Mouse (Mus musculus) brain, embryonic 18.5 days (tissue): ENCODE data around the gene Flywch1.

Experiments used
- DNase-seq: peaks from one replicate; pipeline ENCODE4 v3.0.0-alpha.2; 2012; ENCODE audit warnings: low read depth, low spot score

Flywch1 gene

GRCm38 (mm10) chr17:23771284-23772218 is at the start of gene Flywch1:
TSS of gene Flywch1 (minus strand) at chr17:23771602.
- DNase-seq: peak; percentile 98

DNA sequence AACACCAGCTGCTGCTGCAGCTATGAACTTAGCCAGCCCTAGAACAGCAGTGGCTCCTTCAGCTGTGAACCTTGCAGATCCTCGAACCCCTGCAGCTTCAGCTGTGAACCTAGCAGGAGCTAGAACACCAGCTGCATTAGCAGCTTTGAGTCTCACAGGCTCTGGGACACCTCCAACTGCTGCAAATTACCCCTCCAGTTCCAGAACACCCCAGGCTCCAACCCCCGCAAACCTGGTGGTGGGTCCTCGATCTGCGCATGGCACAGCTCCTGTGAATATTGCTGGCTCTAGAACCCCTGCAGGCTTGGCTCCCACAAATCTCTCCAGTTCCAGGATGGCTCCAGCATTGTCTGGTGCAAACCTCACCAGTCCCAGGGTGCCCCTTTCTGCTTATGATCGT is 49.3 kb upstream of the Flywch1 start:
- DNase-seq: no peak

- no peak for DNase-seq
These were observed 47.8 kb upstream of the Flywch1 start for GRCm38 (mm10) chr17:23819235-23819634.

DNA sequence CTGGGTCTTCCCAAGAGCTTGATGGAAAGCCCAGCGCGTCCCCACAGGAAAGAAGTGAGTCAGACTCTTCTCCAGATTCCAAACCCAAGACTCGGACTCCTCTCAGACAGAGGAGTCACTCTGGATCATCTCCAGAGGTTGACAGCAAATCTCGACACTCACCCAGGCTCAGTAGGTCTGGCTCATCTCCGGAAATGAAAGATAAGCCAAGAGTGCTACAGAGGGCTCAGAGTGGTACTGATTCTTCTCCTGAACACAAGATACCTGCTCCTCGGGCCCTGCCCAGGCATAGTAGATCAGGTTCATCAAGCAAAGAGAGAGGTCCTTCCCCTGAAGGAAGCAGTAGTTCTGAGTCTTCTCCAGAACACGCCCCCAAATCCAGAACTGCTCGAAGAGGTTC is 47.2 kb upstream of the Flywch1 start:
- DNase-seq: no peak

- DNase-seq: no peak
These were observed 44.2 kb upstream of the Flywch1 start for GRCm38 (mm10) chr17:23815641-23816040.

DNA sequence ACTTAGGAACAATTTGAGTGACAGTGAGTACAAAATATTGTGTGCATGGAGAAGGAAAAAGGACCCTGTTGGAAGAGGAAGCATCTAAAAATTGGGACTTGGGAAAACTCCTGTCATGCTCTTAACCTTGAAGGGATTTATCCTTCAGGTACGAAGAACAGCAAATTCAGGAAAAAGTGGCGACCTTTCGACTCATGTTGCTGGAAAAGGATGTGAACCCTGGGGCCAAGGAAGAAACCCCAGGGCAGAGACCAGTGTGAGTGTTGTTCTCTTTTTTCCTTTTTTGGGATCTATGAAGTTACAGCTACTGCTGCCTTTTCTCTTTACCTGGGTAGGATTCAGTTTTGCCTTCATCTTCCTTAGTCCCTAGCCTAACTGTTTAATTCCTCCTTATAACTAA is 36.5 kb upstream of the Flywch1 start:
- DNase-seq: no peak

DNA sequence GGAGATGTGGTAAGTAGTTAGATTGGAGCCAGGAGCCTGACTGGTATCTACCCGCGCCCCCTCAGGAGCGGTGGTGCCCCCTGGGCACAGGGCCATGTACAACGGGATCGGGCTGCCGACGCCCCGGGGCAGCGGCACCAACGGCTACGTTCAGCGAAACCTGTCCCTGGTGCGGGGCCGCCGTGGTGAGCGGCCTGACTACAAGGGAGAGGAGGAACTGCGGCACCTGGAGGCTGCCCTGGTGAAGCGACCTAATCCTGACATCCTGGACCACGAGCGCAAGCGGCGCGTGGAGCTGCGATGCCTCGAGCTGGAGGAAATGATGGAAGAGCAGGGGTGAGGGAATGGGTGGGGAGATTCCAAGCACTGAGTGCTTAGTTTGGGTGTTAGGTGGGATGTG is 35.5 kb upstream of the Flywch1 start:
- DNase-seq: no peak

GRCm38 (mm10) chr17:23804426-23805085 is 33.2 kb upstream of the Flywch1 start:
- DNase-seq: no peak

DNA sequence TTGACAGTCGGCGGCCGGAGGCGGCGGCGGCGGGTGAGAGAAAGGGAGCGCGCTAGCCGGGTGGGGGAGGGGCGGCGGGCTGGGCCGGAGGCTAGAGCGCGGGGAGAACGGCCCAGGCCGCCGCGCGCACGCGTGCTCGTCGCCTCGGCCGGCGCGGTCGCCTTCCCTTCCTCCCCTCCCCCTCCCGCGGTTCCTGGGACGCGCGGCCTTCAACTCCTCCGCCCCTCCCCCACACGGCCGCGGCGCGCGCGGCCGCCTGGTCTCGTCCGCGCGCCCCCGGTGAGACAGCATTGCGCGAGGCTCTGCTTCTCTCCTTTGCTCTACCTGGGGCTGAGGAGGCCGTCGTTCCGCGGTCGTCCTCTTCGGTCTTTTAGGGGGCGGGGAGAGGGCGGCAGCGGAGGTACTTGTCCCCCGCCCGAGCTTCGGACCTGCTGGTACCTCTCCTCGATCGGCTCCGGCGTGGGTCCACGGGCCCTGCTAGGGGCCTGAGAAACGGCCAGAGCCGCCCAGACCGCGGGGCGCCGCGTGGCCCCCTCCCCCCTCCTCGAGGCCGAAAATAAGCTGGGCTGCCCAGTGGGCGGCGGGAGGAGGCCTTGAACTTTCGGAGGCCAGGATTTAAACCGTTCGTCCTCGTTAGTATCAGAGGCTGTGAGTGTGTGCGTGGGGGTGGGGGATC is 32.1 kb upstream of the Flywch1 start:
- DNase-seq: peak; percentile 28

DNA sequence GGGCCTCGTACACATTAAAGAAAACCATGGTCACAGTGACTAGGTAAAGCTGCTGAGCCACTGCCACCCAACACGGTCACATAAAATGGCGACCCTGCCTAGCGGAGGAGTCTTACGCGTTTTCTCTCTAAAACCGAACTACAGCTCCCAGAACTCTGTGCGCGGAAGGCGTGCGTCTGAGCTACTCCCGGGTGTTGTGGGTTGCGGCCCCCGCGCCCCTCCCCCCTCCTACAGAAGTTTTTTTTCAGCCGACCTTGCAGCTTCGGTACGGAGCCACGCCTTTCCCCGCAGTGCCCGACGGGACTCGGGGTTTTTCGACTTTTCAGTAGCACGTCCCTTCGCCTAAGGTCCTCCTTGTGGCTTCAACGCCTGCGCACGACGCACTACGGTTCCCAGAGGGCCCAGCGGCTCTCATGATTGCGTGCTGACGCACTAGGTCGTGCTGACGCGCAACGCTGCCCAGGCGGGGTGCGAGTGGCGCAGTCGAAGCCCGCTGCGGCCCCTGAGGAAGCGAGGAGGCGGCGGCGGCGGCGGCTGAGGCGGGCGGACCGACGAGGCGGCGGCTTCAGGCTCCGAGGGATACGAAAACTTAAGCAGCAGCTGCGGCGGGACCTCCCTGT is 31.5 kb upstream of the Flywch1 start:
- peak; percentile 99 for DNase-seq

DNA sequence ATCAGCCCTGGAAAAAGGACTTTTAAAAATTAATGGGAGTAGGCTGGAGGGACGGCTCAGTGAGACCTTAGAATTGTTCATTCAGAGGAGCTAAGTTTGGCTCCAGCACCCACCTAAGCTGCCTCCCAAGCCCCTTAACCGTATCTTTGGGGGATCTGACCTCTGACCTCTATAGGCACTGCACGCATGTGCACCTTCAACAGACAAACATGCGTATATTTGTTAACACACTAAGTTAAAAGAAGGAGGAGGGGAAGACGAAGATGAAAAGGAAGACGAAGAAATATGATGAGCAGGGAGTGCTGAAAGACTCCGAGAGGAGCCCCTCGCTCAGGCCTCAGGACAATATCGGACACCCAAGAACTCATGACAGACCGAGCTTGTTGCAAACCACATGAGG is 30.2 kb upstream of the Flywch1 start:
- no peak for DNase-seq

DNA sequence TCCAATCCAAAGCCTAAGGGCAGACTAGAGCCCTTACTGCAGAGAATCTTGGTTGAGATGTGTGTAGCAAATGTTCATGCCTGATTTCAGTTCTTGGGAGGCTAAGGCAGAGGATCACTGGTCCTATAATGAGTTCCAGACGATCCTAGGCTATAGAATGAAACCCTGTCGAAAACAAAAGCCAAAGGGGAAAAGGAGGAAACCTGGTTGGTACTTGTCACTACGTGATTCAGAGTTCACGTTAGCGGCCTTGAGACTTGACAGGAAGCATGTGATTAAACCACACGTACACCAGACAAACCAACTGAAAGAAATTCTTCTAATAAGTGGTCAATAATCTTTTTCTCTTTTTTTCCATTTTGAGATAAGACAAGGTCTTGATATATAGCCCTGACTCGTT is 25.9 kb upstream of the Flywch1 start:
- no peak for DNase-seq

- no peak for DNase-seq
These were observed 23.9 kb upstream of the Flywch1 start for GRCm38 (mm10) chr17:23795323-23795722.

DNA sequence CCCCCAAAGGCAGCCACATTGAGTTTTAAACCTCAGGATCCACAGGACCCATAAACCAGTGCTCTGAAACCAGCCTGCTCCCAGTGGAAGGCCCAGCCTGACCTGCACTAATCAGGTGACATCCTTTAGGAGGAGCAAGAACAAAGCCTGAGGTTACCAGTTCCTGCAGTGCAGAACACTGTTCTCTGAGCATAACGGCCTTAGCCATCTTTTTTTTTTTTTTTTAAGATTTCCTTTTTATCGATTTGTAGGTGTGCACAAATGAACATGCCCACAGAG is 19.6 kb upstream of the Flywch1 start:
- no peak for DNase-seq

DNA sequence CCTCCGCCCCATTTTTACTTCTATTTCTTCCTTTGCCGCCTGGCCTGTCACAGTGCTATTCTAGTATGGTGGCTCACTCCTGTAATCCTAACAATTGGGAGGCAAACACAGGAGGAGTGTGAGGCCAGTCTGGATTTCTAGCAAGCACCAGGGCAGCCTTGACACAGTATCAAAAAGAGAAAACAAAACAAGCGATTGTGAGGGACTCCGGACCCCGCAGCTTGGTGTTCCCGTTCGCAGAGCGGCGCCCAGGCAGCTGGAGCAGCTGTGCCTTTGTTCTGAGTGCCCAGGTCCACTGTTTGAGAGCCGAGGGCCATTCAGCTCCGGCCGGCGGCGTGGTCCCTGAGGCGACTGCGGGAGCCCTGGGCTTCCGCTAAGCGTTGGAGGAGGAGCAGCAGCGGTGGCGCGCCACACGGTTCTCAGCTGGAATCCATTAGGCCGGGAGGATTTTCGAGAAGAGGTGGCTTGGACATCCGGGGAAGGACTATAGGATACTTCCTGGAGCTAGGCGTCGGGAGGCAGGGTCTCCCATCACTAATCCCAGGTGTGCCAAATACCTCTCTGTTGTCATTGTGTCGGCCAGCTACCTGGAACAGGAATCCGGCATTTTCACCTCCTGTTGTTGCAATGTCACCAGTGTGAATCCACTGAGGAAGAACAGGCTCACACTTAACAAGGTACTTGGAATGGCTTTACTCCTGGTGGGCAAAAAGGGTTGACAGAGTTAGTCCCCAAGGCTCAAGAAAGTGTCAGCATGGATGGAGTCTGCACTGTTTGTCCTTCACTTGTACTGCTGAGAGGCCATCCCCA is 19.1 kb upstream of the Flywch1 start, which contains the start of gene Srrm2:
Gene Srrm2, plus strand, starts transcription at position 264 of the 810 bp plus-strand sequence.
- DNase-seq: no peak

DNA sequence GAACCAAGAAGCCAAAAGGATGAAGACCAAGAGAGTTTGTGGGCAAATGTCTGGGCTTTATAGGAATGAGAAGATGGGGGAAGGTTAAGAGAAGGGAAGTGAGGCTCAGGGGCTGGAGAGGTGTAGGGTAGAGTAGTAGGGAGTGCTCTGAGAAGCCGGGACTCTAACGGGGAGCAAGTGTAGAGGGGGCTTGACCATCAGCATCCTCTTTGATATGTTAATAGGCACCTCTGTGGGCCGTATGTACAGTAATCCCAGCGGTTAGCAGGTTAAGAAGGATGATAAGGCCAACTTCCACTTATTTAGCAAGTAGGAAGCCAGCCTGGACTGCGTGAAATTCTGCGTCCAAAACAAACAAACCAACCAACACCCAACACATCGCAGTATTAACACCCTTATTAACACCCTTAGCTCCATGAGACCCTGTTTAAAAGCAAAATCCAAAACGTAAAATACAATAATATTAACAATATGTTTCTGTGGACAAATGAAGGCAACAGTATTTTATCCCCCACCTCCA is 18.4 kb upstream of the Flywch1 start:
- DNase-seq: no peak

DNA sequence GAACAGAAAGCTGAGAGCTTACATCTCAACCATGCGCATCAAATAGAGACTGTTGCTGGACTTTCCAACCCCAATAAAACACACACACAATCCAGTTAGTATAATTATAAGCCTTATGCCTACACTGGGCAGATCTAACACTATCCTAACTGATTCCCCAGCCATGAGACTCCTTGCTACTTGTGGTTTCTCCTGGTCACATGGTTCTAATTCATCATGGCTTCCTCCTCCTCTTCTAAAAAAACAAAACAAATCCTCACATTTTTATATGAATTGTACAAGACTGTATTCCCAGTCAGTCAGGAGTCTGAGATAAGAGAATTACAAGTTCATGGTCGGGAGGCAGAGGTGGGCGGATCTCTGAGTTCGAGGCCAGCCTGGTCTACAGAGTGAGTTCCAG is 17.6 kb upstream of the Flywch1 start:
- no peak for DNase-seq

DNA sequence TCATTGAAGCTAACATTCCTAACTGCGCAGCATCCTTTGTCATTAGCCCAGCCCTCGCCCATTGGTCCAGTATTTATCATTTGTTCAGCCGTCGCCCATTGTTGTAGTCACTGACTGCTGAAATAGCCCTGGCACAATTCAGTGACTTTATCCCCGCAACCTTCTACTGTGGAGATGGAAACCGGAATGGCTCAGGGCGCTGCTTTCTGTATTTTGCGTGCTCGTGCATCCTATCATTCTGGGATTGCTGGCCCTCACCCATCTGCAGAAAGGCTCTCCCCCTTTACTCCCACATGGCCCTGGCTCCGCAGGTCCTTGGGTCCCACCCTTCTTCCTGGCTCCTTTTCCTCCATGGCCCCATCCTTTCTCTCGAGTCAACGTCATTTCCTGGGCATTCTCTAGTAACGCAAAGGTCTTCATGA is 15.1 kb upstream of the Flywch1 start:
- DNase-seq: no peak

DNA sequence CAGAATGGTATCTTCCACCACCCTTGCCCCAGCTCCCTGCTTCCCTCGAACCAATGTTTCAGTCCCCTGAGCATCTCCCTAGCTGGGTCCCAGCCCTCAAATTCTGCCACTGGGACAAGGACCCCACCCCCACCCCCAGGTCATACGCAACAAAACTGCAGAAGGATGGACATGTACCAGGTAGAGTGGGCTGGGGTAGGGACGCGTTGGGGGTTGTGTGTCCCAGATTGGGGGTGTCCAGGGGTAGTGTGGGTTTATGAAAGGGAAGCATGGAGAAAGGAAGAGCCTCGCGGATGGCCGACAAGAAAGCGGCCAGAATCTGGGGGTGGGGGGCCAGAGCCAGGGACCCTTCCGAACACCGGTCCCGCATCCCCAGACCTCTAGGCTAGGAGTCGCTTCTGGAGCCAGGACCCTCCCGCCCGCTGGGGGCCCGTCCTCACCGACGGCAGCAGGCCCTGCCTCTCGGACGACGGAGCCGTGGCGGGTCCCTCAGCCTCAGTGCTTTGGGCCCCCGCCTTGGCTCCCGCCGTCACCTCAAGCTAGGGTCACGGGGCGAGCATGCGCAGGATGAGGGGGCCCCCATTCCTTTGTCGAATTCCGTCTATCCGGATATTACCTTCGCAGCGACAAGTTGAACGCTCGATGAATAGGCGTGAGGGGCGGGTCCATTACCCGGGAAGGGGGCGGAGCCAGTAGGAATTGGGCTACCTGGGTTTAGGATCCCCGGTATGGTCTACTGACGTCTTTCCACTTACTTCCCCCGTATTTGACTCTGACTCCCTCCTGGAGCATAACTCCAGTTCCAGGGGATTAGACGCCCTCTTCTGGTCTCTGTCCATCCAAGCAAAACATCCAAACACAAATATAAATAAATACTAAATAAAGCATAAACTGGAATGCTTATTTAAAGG is 14.4 kb upstream of the Flywch1 start, which contains the start of gene Flywch2:
Gene Flywch2, minus strand, starts transcription at position 521 of the 911 bp plus-strand sequence.
- peak; percentile 87 for DNase-seq

GRCm38 (mm10) chr17:23783352-23783751 is 11.9 kb upstream of the Flywch1 start:
- DNase-seq: no peak
